9 mouse cellular contexts compared by ENCODE assay signal in genomic region chr5:112864719-112865367, GRCm38 (mm10). TPM values are rescaled to one million over a fixed set of nuclear protein-coding genes. Genes with fewer than 3 reads are reported as not detected.
DNase-seq lines count a peak whose midpoint lies in the region; ATAC-seq and TF ChIP-seq lines count a peak whose summit lies in the region.
"Had no signal": no experiment of that assay in that cellular context is flagged by ENCODE, and none has a peak within 500 bp of the region (broad histone marks: within the 10 kb centered on the region; RNA-seq: fewer than 3 reads in every experiment).

No protein-coding gene starts in this region.

- H3K9ac ChIP-seq in heart, postnatal 0 days (replicated peaks; ENCODE audit: low read depth, low read length): no peak overlapping the region
- no peak overlapping the region for H3K9ac ChIP-seq in stomach, postnatal 0 days (ENCODE audit: low read length)
- H3K9ac ChIP-seq: limb, embryonic 13.5 days had no signal

- no peak overlapping the region for H3K27ac ChIP-seq in heart, postnatal 0 days (ENCODE audit: low read depth)
- no peak overlapping the region for H3K27ac ChIP-seq in stomach, postnatal 0 days (replicated peaks)
- H3K27ac ChIP-seq: limb, embryonic 13.5 days had no signal

- H3K36me3 ChIP-seq in heart, postnatal 0 days (replicated peaks; ENCODE audit: control insufficient read depth, insufficient read depth, low read length): peaks cover 52% of the 10 kb centered on the region
- no peaks in the 10 kb centered on the region for H3K36me3 ChIP-seq in stomach, postnatal 0 days (ENCODE audit: control insufficient read depth, insufficient read depth, low read length)
- H3K36me3 ChIP-seq: limb, embryonic 13.5 days had no signal

- H3K4me2 ChIP-seq in heart, postnatal 0 days (ENCODE audit: low read depth, low read length): no peak overlapping the region
- no peak overlapping the region for H3K4me2 ChIP-seq in stomach, postnatal 0 days (replicated peaks; ENCODE audit: low read depth)
- H3K4me2 ChIP-seq: limb, embryonic 13.5 days had no signal

- no peaks in the 10 kb centered on the region for H3K9me3 ChIP-seq in heart, postnatal 0 days (replicated peaks; ENCODE audit: control insufficient read depth, low read length)
- H3K9me3 ChIP-seq in stomach, postnatal 0 days (ENCODE audit: control insufficient read depth, low read length): no peaks in the 10 kb centered on the region
- H3K9me3 ChIP-seq: limb, embryonic 13.5 days had no signal

- intact Hi-C loops in left cerebral cortex, postnatal 4 days (cut with DNase I): loop anchor here (10.0 kb wide), 1 partner anchor 430 kb away; no protein-coding TSS in a partner anchor

- no peak for TF ChIP-seq EP300 in heart, postnatal 0 days (IDR thresholded peaks at IDR 0.05; ENCODE audit: low read depth)
- TF ChIP-seq EP300 in stomach, postnatal 0 days (optimal IDR thresholded peaks at IDR 0.05): no peak

- ATAC-seq in heart, postnatal 0 days (ENCODE audit: insufficient read depth, low read depth): 0 out of 2 replicates have a peak, but pooled peaks have one; percentile 5
- no peak for ATAC-seq in stomach, postnatal 0 days (ENCODE audit: low FRiP score, low TSS enrichment)

- 68% methylated on average over 4 of the region's 4 CpGs for WGBS in heart, postnatal 0 days
- 48% methylated on average over 4 of the region's 4 CpGs for WGBS in stomach, postnatal 0 days

- H3K4me3 ChIP-seq in heart, postnatal 0 days (ENCODE audit: low read depth, low read length): no peak overlapping the region
- no peak overlapping the region for H3K4me3 ChIP-seq in stomach, postnatal 0 days (ENCODE audit: low read depth, low read length)
- H3K4me3 ChIP-seq: limb, embryonic 13.5 days had no signal

- H3K4me1 ChIP-seq in heart, postnatal 0 days (ENCODE audit: control insufficient read depth, insufficient read depth): no peaks in the 10 kb centered on the region
- H3K4me1 ChIP-seq in stomach, postnatal 0 days (replicated peaks; ENCODE audit: control insufficient read depth, insufficient read depth): no peaks in the 10 kb centered on the region
- H3K4me1 ChIP-seq: limb, embryonic 13.5 days had no signal

- peak; percentile 58 for TF ChIP-seq CTCF in heart, postnatal 0 days (IDR thresholded peaks at IDR 0.05; ENCODE audit: low read depth)
- peak; percentile 77 for TF ChIP-seq CTCF in stomach, postnatal 0 days (IDR thresholded peaks at IDR 0.05; ENCODE audit: low read depth)

- H3K27me3 ChIP-seq in heart, postnatal 0 days (ENCODE audit: control insufficient read depth, insufficient read depth, low read length): no peaks in the 10 kb centered on the region
- H3K27me3 ChIP-seq in stomach, postnatal 0 days (ENCODE audit: control insufficient read depth, insufficient read depth, low read length): no peaks in the 10 kb centered on the region

- DNase-seq in heart, postnatal 0 days (ENCODE audit: low spot score): no peak
- no peak for DNase-seq in heart, adult 9 months (ENCODE audit: low spot score in 2 of 2)
- DNase-seq in urinary bladder, postnatal 14 days (ENCODE audit: low spot score): peak; percentile 34
- no peak for DNase-seq in urinary bladder, adult 18-20 months (ENCODE audit: low spot score in 2 of 2)
- peak; percentile 43 for DNase-seq in embryo, embryonic 9.5 days (ENCODE audit: extremely low spot score)
- DNase-seq in left cerebral cortex, postnatal 4 days: peak; percentile 73
- DNase-seq in stomach, postnatal 0 days (ENCODE audit: low spot score): peak; percentile 52
- no peak for DNase-seq in natural killer cell, adult 2 months (ENCODE audit: low spot score in 2 of 2)

RNA-seq across cellular contexts. Expression of gene Myo18b, which starts 31.3 kb away (rescaled TPM):
- 99.8 and 110 TPM in 2 replicates for total RNA-seq in heart, postnatal 0 days (2014; rRNA removed; ENCODE audit: low replicate concordance)
- polyA plus RNA-seq in heart, postnatal 0 days (2015; fragmentation: Nextera tagmentation; extraction: Ambion mirVana): 23.3 and 26.5 TPM in 2 replicates
- 1 to 10 TPM; 5.6 to 6.8 TPM for total RNA-seq in left cerebral cortex, postnatal 4 days (2021)
- 0.15 and 0.17 TPM in 2 replicates for polyA plus RNA-seq in stomach, postnatal 0 days (2015; fragmentation: Nextera tagmentation; extraction: Ambion mirVana)

Comparison
In these comparisons a context has a peak if more than half of its experiments do, and no peak if none do; other contexts are left out.
1. DNase-seq: peak in urinary bladder, postnatal 14 days (single experiment), embryo, embryonic 9.5 days (single experiment), left cerebral cortex, postnatal 4 days (single experiment) and stomach, postnatal 0 days (single experiment); none in heart, postnatal 0 days (single experiment), heart, adult 9 months (0 of 2), urinary bladder, adult 18-20 months (0 of 2) and natural killer cell, adult 2 months (0 of 2).
2. RNA of gene Myo18b, which starts 31.3 kb away (total RNA-seq): 99.8 to 110 TPM in heart, postnatal 0 days; 5.6 to 6.8 TPM in left cerebral cortex, postnatal 4 days; every median in the first group is over 10 times any median in the second.